Mouse (Mus musculus) CD4-positive, CD25-positive, alpha-beta regulatory T cell, adult 2 months (primary cell): Measurements from ENCODE around the gene Kdelr2.
A peak's percentile ranks its signal among the peaks of the same experiment; 100 is the strongest.
"Not testable (repeated sequence)": the region's sequence is repeated elsewhere in the genome, so short reads cannot be mapped to it uniquely, and the experiment has no call there.

ENCODE experiments used
- DNase-seq: peaks from one replicate; pipeline ENCODE4 v3.0.0-alpha.2; 2012; ENCODE audit warnings: low read depth, low spot score

Kdelr2 gene

GRCm38 (mm10) chr5:143403221-143404147, at the start of gene Kdelr2:
Gene Kdelr2 (plus strand): TSS chr5:143403838.
- DNase-seq, result peak; percentile 85

GRCm38 (mm10) chr5:143356017-143356416, 47.6 kb upstream of the Kdelr2 start:
- DNase-seq, result no peak

GRCm38 (mm10) chr5:143356686-143357388, 46.8 kb upstream of the Kdelr2 start, which contains the start of gene Grid2ip:
Gene Grid2ip (plus strand): TSS chr5:143357338.
- no peak for DNase-seq

- DNase-seq, result no peak
Observed at GRCm38 (mm10) chr5:143357564-143357963, 46.1 kb upstream of the Kdelr2 start.

GRCm38 (mm10) chr5:143359263-143359662, 44.4 kb upstream of the Kdelr2 start:
- DNase-seq, result no peak

- DNase-seq, result peak; percentile 26
Observed at GRCm38 (mm10) chr5:143360000-143360399, 43.6 kb upstream of the Kdelr2 start.

- DNase-seq, result no peak
Observed at GRCm38 (mm10) chr5:143361428-143361827, 42.2 kb upstream of the Kdelr2 start.

- DNase-seq, result no peak
Observed at GRCm38 (mm10) chr5:143363678-143364615, 39.7 kb upstream of the Kdelr2 start.

- DNase-seq, result no peak
Observed at GRCm38 (mm10) chr5:143367931-143368330, 35.7 kb upstream of the Kdelr2 start.

- DNase-seq, result no peak
Observed at GRCm38 (mm10) chr5:143369611-143370255, 33.9 kb upstream of the Kdelr2 start.

- DNase-seq, result no peak
Observed at GRCm38 (mm10) chr5:143370416-143371145, 33.1 kb upstream of the Kdelr2 start.

- DNase-seq, result no peak
Observed at GRCm38 (mm10) chr5:143371146-143371510, 32.5 kb upstream of the Kdelr2 start.

- no peak for DNase-seq
Observed at GRCm38 (mm10) chr5:143372818-143373217, 30.8 kb upstream of the Kdelr2 start.

GRCm38 (mm10) chr5:143375242-143375641, 28.4 kb upstream of the Kdelr2 start:
- peak; percentile 54 for DNase-seq

- DNase-seq, result peak; percentile 18
Observed at GRCm38 (mm10) chr5:143376156-143376555, 27.5 kb upstream of the Kdelr2 start.

GRCm38 (mm10) chr5:143386797-143387621, 16.6 kb upstream of the Kdelr2 start:
- peak; percentile 8 for DNase-seq

GRCm38 (mm10) chr5:143394184-143394583, 9.5 kb upstream of the Kdelr2 start:
- DNase-seq, result peak; percentile 24

- DNase-seq, result not testable (repeated sequence)
Observed at GRCm38 (mm10) chr5:143394966-143395365, 8.7 kb upstream of the Kdelr2 start.

GRCm38 (mm10) chr5:143395649-143396048, 8.0 kb upstream of the Kdelr2 start:
- DNase-seq, result peak; percentile 77
